Mouse (Mus musculus) spleen, postnatal 36 days (tissue): ENCODE results near the gene Fbh1.

Experiments used
- DNase-seq, 2 experiments: peaks; one replicate each; pipeline ENCODE4 v3.0.0; 2022; ENCODE audit warnings: low spot score in 2 of 2, mixed read lengths in 1 of 2

Gene Fbh1

DNA sequence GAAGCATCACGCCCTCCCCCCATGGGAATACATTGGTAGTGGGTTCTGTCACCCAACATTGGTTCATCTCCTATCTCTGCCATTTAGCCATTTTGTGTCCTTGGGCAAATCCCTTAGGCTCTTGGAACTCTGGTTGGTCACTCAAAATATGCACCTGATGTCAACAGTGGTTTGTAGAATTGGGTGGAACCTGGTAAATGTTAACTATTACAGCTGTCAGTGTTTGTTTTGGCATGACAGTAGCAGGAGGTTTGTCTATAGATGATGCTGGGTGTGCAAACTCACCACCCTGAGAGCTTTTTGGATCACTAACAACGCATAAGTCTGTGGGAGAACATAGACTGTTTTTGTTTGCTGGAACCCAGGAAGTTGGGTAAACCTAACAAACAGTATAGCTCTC is 58.8 kb downstream of the Fbh1 start:
- no peak for DNase-seq

- no peak for DNase-seq
Measured at GRCm38 (mm10) chr2:11714535-11714934, 62.8 kb downstream of the Fbh1 start.

GRCm38 (mm10) chr2:11713021-11713420 is 64.4 kb downstream of the Fbh1 start:
- no peak for DNase-seq

GRCm38 (mm10) chr2:11712483-11712990 is 64.8 kb downstream of the Fbh1 start:
- no peak for DNase-seq

DNA sequence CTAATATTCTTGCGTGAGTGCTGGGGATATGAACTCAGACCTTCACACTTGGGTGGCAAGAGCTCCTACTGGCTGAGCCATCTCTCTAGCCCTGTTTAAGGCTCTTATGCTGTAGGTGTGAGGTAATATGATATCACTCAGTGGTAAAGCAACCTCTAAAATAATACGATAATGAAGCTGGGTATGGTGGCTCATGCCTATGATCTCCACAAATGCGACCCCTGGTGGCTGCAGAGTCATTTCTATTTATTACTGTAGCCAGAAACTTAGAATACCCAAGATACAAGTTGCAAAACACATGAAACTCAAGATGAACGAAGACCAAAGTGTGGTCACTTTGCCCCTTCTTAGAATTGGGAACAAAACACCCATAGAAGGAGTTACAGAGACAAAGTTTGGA is 67.3 kb downstream of the Fbh1 start:
- DNase-seq, result peak; percentile 16 to 29

- DNase-seq, result no peak
Measured at GRCm38 (mm10) chr2:11708538-11708937, 68.8 kb downstream of the Fbh1 start.

DNA sequence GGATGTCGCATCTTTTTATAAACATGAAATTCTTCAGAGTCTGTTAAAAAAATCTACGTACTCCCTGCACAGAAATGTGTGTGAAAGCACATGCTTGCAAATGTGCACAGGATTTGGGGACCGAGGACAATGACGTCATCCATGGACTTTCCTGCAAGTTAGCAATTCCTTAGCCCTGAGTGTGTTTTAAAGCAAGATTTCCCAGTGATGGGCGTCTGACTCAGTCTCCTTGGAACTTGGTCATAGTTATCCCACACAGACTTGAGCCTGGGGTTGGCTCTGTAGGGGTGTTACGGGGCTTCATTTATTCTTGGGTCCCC is 70.7 kb downstream of the Fbh1 start:
- DNase-seq, result no peak

DNA sequence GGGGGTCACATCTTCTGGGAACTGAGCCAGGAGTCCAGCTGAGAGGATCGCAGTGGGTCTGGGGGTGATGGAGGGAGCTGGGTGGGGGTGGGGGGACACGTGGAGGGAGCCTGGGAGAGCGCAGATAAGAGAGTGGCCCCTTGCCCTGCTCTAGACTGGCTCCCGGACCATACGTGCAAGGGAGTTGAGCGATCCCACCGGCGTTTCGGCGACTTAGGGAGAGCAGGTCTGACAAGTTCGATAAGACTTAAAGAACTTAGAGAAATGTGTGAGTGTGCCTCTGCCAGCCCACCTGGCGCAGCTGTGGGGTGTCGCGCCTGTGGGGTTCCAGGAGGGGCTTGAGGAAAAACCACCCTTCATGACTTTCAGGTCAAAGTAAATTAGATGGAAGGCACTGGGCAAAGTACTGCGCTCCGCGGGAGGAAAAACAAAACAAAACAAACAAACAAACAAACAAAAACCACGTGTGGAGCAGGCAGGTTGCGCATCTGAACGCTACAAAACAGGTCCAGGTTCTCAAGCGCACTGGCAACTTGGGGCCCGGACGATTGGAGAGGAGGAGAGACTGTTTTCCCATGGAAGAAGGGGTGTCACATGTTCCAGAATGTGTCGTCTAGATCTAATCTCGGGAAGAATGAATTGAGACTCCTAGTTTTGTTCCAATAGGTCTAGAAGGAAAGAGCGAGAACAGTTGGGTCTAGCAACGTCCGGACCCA is 71.2 kb downstream of the Fbh1 start:
- DNase-seq, result no peak

- DNase-seq, result peak; percentile 40 to 48
Measured at GRCm38 (mm10) chr2:11705201-11706025, 72.0 kb downstream of the Fbh1 start, which contains the start of gene Il15ra. Gene Il15ra, plus strand, starts transcription at chr2:11705290.

- no peak for DNase-seq
Measured at GRCm38 (mm10) chr2:11699905-11700304, 77.5 kb downstream of the Fbh1 start.

DNA sequence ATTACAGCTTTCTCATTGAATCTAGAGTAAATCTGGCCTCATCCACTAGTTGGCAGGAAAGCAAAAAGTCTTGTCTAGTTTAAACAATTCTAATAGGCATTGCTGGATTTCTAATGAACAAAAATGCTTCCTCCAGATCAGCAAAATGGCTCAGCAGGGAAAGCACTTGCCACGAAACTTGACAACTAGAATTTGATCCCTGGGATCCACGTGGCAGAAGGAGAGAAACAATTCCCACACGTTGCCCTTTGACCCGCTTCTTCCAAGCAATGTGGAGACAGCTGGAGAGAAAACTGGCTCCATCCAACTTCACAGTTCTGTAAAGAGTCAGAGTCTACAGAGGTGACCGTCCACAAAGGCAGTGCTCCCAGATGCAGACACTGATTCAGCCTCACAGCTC is 78.4 kb downstream of the Fbh1 start:
- no peak for DNase-seq

DNA sequence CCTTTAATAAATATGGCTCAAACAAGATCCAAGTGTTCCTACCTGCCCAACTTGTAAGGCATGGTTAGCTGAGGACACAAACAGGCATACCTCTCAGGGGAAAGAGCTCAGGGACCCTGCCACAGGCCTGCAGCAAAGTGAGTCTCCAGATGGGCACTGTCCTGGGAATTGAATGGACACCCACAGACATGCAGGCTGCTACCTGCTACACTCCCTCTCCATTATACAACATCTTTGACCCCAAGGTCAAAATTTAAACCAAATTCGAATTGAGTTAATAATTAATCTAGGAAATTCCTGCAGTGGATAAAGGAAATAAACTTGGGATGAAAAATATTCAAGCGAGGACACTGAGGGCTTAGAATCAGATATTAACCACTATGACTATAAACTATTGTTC is 81.5 kb downstream of the Fbh1 start:
- DNase-seq, result no peak

GRCm38 (mm10) chr2:11694104-11694503 is 83.3 kb downstream of the Fbh1 start:
- DNase-seq, result no peak

- no peak for DNase-seq
Measured at GRCm38 (mm10) chr2:11693352-11693751, 84.0 kb downstream of the Fbh1 start.
